Mouse (Mus musculus) frontal cortex, postnatal 25 days (tissue): Measurements from ENCODE around the gene Lrrc49.

ENCODE experiments used
- DNase-seq, 2 experiments: peaks; one replicate each; pipeline ENCODE4 v3.0.0; 2022; ENCODE audit warnings: low spot score in 2 of 2

Lrrc49 gene

DNA sequence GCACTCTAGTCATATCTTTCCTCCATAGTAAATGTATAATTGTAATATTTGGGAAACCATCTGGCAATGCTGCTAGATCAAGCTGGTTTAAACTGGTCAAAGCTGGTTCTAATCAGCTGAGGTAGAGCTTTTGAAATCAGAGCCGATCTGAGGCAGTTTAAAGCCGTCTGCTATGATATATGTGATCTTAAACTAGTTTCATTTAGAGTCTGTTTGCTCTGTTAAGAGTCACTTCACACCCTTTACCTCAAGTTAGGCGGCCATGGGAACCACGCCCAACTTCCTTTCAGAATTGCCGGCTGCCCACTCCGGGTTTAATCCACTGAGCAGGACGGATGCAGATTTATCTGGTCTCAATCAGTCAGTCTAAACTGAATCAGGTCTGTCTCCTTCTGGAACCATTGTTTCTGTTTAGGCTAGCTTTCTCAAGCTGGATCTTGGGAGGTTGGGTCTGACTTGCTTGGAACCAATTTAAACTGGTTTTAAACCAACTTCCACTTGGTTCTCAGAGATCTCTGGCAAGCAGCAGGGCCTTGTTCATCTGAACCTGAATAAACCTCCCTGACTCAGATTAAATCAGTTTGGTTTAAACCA is 144.4 kb downstream of the Lrrc49 start:
- DNase-seq: no peak

DNA sequence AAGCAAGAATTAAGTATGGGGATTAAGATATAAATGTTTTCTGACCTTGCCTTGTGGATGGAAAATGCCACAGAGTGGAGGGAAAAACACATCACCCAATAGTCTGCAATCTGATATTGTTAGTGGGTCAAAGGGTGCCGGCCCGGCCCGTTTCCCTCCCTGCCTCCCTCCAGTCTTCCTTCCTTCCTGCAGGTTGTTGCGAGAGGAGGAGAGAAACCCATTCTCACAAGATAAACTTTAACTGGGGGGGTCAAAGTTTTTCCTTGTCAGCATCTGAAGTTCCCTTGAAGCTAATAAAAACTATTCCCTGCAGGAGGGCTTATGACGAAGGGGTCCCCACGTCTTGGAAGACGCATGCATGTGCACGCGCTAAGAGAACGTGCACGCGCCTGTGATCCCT is 157.6 kb downstream of the Lrrc49 start:
- no peak for DNase-seq

DNA sequence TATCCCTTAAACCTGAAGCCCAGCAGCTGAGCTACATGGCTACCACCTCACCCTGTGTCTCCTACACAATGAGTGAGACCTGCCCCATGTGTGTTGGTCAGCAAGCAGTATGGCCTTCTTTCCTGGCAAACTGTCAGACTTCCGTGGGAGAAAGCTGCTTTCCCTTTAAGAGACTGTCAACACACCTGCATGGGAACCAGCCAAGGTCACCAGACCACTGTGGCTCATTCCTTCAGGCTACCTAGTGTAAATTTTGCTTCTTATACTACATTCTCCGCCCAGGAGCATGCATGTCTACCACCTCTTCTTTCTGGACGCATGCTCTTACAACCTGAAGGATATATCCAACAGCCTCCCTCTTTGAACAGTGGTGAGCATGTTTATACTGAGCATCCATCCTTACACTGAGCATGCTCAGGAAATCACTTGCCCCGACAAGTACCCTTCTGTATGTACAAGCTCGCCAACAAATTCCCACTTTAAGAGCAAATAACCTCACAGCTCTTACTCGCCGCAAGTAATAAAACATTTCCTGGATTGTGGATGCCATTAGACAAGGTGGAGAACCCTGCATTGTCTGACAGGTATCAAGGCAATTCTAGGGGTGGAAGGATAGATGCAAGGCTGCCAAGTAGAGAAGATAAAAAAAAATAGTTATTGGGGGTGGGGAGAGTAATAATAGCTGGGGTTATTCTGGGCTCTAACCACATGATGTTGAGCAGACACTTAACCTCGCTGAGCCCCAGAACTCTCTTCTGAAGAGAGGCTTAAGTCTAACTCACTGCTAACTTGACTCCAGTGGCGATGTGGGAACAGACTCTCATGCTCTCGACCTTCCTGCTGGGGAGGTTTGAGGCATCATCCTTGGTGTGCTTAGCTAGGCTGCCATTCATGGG is 158.4 kb downstream of the Lrrc49 start:
- DNase-seq: no peak

DNA sequence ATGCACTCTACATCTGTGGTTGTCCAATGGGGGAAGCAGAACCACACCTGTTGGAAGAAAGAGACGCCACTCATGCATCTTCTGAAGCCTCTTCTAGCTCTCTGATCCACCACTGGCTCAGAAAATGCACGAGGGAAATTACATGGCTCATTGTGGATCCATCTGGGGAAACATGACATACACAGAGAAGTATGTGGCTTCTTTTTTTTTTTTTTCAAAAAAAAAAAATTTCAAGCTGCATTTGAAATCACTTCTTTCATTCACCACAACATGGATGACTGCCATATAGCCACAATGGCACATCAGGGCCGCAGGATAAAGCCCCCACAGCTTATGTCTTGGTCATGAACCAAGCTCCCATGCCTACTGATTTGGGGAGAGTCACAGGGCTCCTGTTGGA is 159.7 kb downstream of the Lrrc49 start:
- no peak for DNase-seq

DNA sequence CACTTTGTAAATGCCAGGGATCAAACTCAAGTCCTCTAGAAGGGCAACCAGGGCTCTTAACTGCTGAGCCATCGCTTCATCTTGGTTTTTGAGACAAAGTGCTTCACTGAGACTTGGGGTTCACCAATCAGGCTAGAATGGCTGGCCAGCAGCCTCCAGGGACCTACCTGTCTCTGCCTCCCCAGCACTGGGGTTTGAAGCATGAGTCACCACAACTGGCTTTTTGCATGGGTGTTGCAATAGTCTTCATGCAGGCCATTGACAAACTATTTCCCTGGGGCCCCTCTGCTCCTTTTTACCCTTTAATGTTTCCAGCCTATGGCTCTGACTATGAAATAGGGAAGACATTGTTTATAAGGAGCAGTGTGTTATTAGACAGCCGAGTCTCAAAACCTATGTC is 160.1 kb downstream of the Lrrc49 start:
- DNase-seq: no peak

DNA sequence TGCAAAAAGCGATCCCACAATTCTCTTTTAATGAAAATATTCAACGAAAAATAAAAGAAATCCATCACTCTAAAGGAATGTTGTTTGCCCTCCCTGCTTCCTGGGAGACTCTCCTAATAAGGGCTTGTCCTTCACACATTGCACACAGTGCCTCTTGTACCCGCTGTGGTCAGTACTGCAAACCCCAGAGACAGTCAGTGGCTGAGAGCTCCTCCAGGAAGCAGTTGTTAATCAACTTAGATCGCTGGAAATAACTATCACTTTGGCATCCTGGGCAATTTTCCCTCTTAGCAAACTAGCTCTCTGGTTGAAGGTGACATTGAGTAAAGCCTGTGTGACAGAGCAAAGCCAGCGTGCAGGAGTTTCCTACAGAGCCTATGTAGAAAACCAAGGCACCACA is 160.9 kb downstream of the Lrrc49 start:
- DNase-seq: no peak

DNA sequence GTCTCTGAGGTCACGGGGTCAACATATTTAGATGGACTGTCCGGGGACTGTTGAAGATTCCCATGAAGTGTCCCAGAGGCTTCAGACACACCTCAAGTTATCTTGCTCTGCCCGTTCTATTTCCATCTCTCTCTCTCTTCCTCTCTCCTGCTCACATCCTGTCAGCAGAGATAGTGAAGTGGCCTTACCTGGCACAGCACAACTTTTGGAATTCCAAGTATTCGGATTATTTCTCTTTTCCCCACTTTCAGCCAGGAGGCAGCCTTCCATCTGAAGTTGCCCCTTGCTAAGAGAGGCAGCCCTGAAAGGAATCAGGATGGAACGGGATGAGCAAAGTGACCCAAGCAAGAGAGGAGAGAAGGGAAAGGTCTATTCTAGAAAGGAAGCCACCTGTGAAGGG is 161.8 kb downstream of the Lrrc49 start:
- DNase-seq: no peak

DNA sequence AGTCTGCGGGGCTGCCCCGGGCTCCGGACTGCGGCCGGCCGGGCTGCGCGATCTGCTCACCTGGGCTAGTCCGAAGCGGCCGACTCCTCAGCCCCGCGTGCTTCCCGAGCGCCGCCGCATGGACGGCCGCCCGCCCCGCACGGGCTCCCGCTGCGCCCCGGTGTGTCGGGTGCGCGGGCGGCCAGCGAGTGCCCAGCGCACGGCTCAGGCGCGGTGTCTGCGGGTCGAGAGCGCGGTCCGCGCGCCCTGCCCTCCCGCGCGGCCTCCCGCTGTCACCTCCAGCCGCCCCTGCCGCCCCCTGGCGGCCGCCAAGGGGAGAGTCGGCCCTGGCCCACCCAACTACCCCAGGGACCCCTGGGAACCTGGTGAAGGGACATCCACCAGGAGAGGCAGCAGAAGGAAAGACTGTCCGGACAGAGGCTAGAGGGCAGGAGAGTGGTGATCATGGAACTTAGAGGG is 166.1 kb downstream of the Lrrc49 start, which contains the start of gene Thsd4:
Thsd4 (minus strand) TSS at position 241 of the 459 bp plus-strand sequence.
- DNase-seq: peak in 1 of 2 experiments; percentile 12

DNA sequence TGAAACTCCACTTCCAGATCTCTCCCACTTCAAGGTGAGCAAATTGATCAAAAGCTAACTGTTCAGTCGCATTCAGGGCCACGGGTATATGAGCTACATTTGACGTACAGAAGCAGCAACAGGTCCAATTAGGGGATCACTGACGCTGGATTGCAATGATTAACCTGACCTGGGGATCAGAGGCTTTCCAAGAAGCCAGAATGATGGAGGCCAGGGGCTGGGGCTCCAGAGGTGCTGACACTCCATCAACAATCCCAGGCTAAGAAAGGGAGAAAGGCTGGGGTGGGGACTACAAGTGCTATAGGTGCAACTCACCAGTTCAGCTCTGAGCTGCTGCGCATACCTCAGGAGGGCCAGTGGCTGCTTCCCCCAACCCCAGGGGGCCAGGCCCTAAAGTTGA is 166.8 kb downstream of the Lrrc49 start:
- no peak for DNase-seq

DNA sequence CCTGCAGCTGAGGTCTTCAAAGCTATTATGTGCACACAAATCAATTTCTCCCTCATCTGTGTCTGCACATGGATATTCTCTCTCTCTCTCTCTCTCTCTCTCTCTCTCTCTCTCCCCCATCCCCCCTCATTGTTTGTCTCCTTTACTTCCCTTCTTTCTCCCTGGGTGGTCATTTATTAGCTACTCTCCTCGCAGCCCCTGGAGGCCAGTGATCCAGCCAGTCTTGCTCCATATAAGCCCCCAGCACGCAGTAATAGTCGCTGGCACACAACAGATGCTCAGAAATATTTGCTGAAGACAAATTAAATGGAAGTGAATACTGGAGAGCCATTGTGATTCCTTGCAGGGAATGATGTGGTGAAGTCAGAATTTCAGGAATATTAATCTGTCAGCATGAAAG is 168.4 kb downstream of the Lrrc49 start:
- no peak for DNase-seq
